Mouse (Mus musculus) forebrain, postnatal 0 days (tissue): ENCODE results near the gene Hypk. TPM values are rescaled to one million over a fixed set of nuclear protein-coding genes. Genes with fewer than 3 reads are reported as not detected.
"Not testable (repeated sequence)": the region's sequence is repeated elsewhere in the genome, so short reads cannot be mapped to it uniquely, and the experiment has no call there.

Source experiments
- ATAC-seq: fragments of 200-750 bp; cut with Nextera tagmentation; 2 replicates; pipeline ENCODE4 v1.8.0; 2017; ENCODE audit warnings: mild to moderate bottlenecking, moderate library complexity
- DNase-seq: peaks from one replicate; pipeline ENCODE4 v3.0.0-alpha.2; 2015
- H3K27ac ChIP-seq: fragments of 300-500 bp; sonication (generic); 2 replicates; pipeline ENCODE4 v1.5.1; 2014; ENCODE audit warnings: low read depth, mild to moderate bottlenecking, antibody characterized with exemption, low read length, moderate library complexity, mixed read lengths
- H3K27me3 ChIP-seq: fragments of 300-500 bp; sonication (generic); 2 replicates; pipeline ENCODE4 v1.6.1; 2014; ENCODE audit warnings: mild to moderate bottlenecking, low read length, mixed read lengths; ENCODE audit not compliant: insufficient read depth
- H3K36me3 ChIP-seq: fragments of 300-500 bp; sonication (generic); 2 replicates; pipeline ENCODE4 v1.6.1; 2014; ENCODE audit warnings: mild to moderate bottlenecking, moderate library complexity; ENCODE audit not compliant: insufficient read depth
- H3K4me1 ChIP-seq: fragments of 300-500 bp; sonication (generic); 2 replicates; pipeline ENCODE4 v1.6.1; 2014; ENCODE audit warnings: antibody characterized with exemption; ENCODE audit not compliant: insufficient read depth
- H3K4me2 ChIP-seq: fragments of 300-500 bp; sonication (generic); 2 replicates; pipeline ENCODE4 v1.6.1; 2014; ENCODE audit warnings: low read depth, mild to moderate bottlenecking, moderate library complexity
- H3K4me3 ChIP-seq: fragments of 300-500 bp; sonication (generic); 2 replicates; pipeline ENCODE4 v1.5.1; 2014; ENCODE audit warnings: low read depth, low read length, mixed read lengths
- H3K9ac ChIP-seq: fragments of 300-500 bp; sonication (generic); 2 replicates; pipeline ENCODE4 v1.6.1; 2014; ENCODE audit warnings: mild to moderate bottlenecking
- H3K9me3 ChIP-seq: fragments of 300-500 bp; sonication (generic); 2 replicates; pipeline ENCODE4 v1.6.1; 2016; ENCODE audit warnings: low read length
- CTCF ChIP-seq: sonication (generic); IDR thresholded peaks from 2 replicates; pipeline ENCODE4 v1.5.1; 2016; ENCODE audit warnings: antibody characterized with exemption, control low read depth, low read depth
- WGBS: fragments of 180-500 bp; shearing (Covaris S2); extraction: QIAGEN DNeasy Blood & Tissue Kit; methylation state at CpG from one replicate; pipeline ENCODE4 v1.1.7; 2014; 5-methylcytosine and 5-hydroxymethylcytosine counted together
- polyA plus RNA-seq: library from polyadenylated mRNA; unstranded; fragments of >200 nt; fragmentation: Nextera tagmentation; extraction: Ambion mirVana; gene quantifications from 2 replicates; pipeline ENCODE4 v1.2.1, GENCODE M21; 2015
- total RNA-seq: library from RNA; depleted of rRNA; stranded (reverse); fragments of >200 nt; gene quantifications from 2 replicates; pipeline ENCODE4 v1.2.3, GENCODE M21; 2014

Gene Hypk
- total and polyA plus RNA-seq, 2 experiments from 2014 or later: 16.8 to 114 TPM

- Histone ChIP-seq H3K27ac (no peak overlapping the region), H3K4me1 (peaks cover 11% of the 10 kb centered on the region), H3K9me3 (no peaks in the 10 kb centered on the region), H3K36me3 (peaks cover 20% of the 10 kb centered on the region), H3K27me3 (no peaks in the 10 kb centered on the region), H3K9ac (no peak overlapping the region), H3K4me2 (no peak overlapping the region), H3K4me3 (no peak overlapping the region)
- WGBS: 84% methylated on average over 5 of the region's 5 CpGs
- DNase-seq (no peak), ATAC-seq (no peak)
- no peak for TF ChIP-seq CTCF
Observed at GRCm38 (mm10) chr2:121455534-121455933, 2.4 kb downstream of the Hypk start.

- no peak for TF ChIP-seq CTCF
Observed at GRCm38 (mm10) chr2:121456692-121457642, 3.9 kb downstream of the Hypk start, which contains the start of gene Serinc4. TSS of gene Serinc4 (minus strand) at chr2:121456781.

GRCm38 (mm10) chr2:121460071-121460470 is 7.0 kb downstream of the Hypk start:
- Histone ChIP-seq H3K27ac (no peak overlapping the region), H3K4me3 (no peak overlapping the region), H3K36me3 (no peaks in the 10 kb centered on the region), H3K4me2 (no peak overlapping the region), H3K4me1 (peaks cover 11% of the 10 kb centered on the region), H3K27me3 (no peaks in the 10 kb centered on the region), H3K9me3 (no peaks in the 10 kb centered on the region), H3K9ac (no peak overlapping the region)
- no peak for TF ChIP-seq CTCF
- ATAC-seq (no peak), DNase-seq (no peak)
- 62% methylated on average over 2 of the region's 2 CpGs for WGBS

More at GRCm38 (mm10) chr2:121456692-121457642, 3.9 kb downstream of the Hypk start, which contains the start of gene Serinc4:
- H3K9ac ChIP-seq: peak within 1 kb of the TSS; percentile 51
- 3% methylated on average over 41 of the region's 41 CpGs for WGBS
- peaks cover 11% of the 10 kb centered on the region for H3K4me1 ChIP-seq
- peak within 1 kb of the TSS; percentile 66 for H3K27ac ChIP-seq
- peak; percentile 98 for ATAC-seq
- DNase-seq: peak; percentile 88
- peaks cover 13% of the 10 kb centered on the region for H3K36me3 ChIP-seq
- H3K27me3 ChIP-seq: no peaks in the 10 kb centered on the region
- H3K9me3 ChIP-seq: no peaks in the 10 kb centered on the region
- peak within 1 kb of the TSS; percentile 65 for H3K4me2 ChIP-seq
- peak within 1 kb of the TSS; percentile 61 for H3K4me3 ChIP-seq

GRCm38 (mm10) chr2:121468982-121469381 is 15.9 kb downstream of the Hypk start:
- H3K4me3 ChIP-seq, H3K36me3 ChIP-seq, H3K27me3 ChIP-seq, H3K4me1 ChIP-seq, H3K4me2 ChIP-seq, DNase-seq, ATAC-seq, H3K27ac ChIP-seq, H3K9me3 ChIP-seq, H3K9ac ChIP-seq: not testable (repeated sequence)
- WGBS: no CpG with 5 or more reads among the region's 6 CpGs

GRCm38 (mm10) chr2:121472783-121473182 is 19.7 kb downstream of the Hypk start:
- ATAC-seq, H3K4me3 ChIP-seq: not testable (repeated sequence)
- 100% methylated on average over 3 of the region's 3 CpGs for WGBS

GRCm38 (mm10) chr2:121473301-121474179 is 20.4 kb downstream of the Hypk start, which contains the start of gene Mfap1b:
TSS of gene Mfap1b (minus strand) at chr2:121474067.
- DNase-seq (peak; percentile 92), ATAC-seq (peak; percentile 98)
- not testable (repeated sequence) for H3K9me3 ChIP-seq, H3K4me1 ChIP-seq, H3K36me3 ChIP-seq, H3K27me3 ChIP-seq
- Histone ChIP-seq H3K27ac (peak within 1 kb of the TSS; percentile 59; the same call in 1 of the 2 replicates), H3K4me3 (peak within 1 kb of the TSS; percentile 52), H3K9ac (peak within 1 kb of the TSS; percentile 59), H3K4me2 (peak within 1 kb of the TSS; percentile 68)
- WGBS: 6% methylated on average over 38 of the region's 41 CpGs

More at GRCm38 (mm10) chr2:121472783-121473182, 19.7 kb downstream of the Hypk start:
- DNase-seq, H3K36me3 ChIP-seq, H3K27ac ChIP-seq, H3K9ac ChIP-seq, H3K27me3 ChIP-seq, H3K4me1 ChIP-seq, H3K4me2 ChIP-seq, H3K9me3 ChIP-seq: not testable (repeated sequence)
